Mouse (Mus musculus): ENCODE results near the gene Grm1. TPM values are rescaled to one million over a fixed set of nuclear protein-coding genes. Genes with fewer than 3 reads are reported as not detected.

Grm1 gene
- polyA plus RNA-seq, 1 experiment from 2014 or later = 14.6 TPM

DNA sequence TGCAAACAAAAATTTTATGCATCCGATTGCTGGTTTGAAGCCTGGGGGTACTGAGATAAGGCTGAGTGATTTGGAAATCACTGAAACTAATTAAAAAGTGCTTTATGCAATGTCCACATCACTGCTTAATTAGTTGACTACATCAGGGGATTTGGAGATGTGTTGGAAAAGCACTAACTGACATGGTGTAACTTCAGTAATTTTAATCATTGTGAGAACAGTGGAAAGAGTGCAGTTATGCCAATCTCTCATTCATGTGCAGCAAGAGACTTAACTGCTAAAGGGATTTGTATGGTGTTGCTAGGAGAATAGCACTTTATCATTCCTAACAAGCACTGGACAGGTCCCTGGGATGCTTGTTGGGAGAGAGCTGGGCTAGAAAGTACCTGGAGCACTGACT is 307.3 kb downstream of the Grm1 start:
- H3K27ac ChIP-seq (ENCODE audit: low read depth, low read length) = no peak overlapping the region
- no peak overlapping the region for H3K4me3 ChIP-seq (ENCODE audit: low read length)
- no peaks in the 10 kb centered on the region for H3K9me3 ChIP-seq (ENCODE audit: control insufficient read depth, low read length)
- no peaks in the 10 kb centered on the region for H3K27me3 ChIP-seq (replicated peaks; ENCODE audit: control insufficient read depth, insufficient read depth, low read length)
- H3K4me1 ChIP-seq (ENCODE audit: control insufficient read depth, insufficient read depth, low read depth, low read length) = peaks cover 2% of the 10 kb centered on the region; the same call in 1 of the 2 replicates
- 68% methylated on average over 1 of the region's 1 CpGs for WGBS
- ATAC-seq = peak; percentile 84
- no peaks in the 10 kb centered on the region for H3K36me3 ChIP-seq (ENCODE audit: control insufficient read depth, insufficient read depth, low read length)
- no peak overlapping the region for H3K4me2 ChIP-seq (ENCODE audit: low read length)
- no peak overlapping the region for H3K9ac ChIP-seq (ENCODE audit: low read depth, low read length)

DNA sequence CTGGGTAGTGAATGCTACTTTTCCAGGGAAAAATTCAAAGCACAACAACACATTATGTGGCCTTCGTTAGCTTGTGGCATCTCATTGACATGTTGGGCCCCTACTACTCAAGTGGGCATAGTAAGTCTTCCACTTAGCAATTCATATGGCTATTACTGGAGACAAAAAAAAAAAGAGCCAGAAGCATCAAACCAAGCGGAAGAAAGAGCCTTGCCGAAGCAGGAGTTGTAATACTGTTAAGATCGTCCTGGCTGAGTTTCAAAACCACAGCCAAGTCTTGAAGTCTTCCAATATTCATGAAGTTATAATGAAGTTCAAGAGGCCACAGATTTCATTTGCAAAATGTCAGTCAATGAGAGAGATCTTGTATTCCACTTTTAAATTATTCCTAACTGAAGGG is 319.1 kb downstream of the Grm1 start:
- no peaks in the 10 kb centered on the region for H3K9me3 ChIP-seq (ENCODE audit: control insufficient read depth, low read length)
- WGBS = 51% methylated on average over 4 of the region's 4 CpGs
- H3K4me1 ChIP-seq (ENCODE audit: control insufficient read depth, insufficient read depth, low read depth, low read length) = no peaks in the 10 kb centered on the region
- H3K27me3 ChIP-seq (replicated peaks; ENCODE audit: control insufficient read depth, insufficient read depth, low read length) = no peaks in the 10 kb centered on the region
- no peak for ATAC-seq
- H3K4me2 ChIP-seq (ENCODE audit: low read length) = no peak overlapping the region
- H3K27ac ChIP-seq (ENCODE audit: low read depth, low read length) = no peak overlapping the region
- no peak overlapping the region for H3K4me3 ChIP-seq (ENCODE audit: low read length)
- H3K9ac ChIP-seq (ENCODE audit: low read depth, low read length) = no peak overlapping the region
- H3K36me3 ChIP-seq (ENCODE audit: control insufficient read depth, insufficient read depth, low read length) = no peaks in the 10 kb centered on the region

DNA sequence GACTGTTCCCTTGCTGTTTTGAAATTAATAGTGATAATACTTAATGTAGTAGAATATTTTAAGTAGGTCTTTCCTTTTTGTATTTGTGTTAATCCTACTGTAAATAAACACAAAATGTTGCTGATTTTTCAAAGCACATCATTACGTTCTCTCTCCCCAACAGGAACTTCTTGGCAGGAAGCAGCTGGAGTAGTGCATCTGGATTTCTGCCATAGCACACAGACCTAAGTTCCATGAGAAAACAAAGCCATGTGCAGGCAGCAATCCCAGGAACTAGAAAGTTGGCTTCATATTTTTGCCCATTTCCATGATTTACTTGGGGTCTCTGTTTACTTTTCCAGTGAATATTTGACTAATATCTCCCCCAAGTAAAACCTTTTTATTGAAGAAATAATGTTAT is 320.9 kb downstream of the Grm1 start:
- ATAC-seq = no peak
- Histone ChIP-seq H3K27ac (ENCODE audit: low read depth, low read length) (no peak overlapping the region), H3K4me3 (ENCODE audit: low read length) (no peak overlapping the region), H3K36me3 (ENCODE audit: control insufficient read depth, insufficient read depth, low read length) (no peaks in the 10 kb centered on the region), H3K4me2 (ENCODE audit: low read length) (no peak overlapping the region), H3K9me3 (ENCODE audit: control insufficient read depth, low read length) (no peaks in the 10 kb centered on the region), H3K4me1 (ENCODE audit: control insufficient read depth, insufficient read depth, low read depth, low read length) (no peaks in the 10 kb centered on the region), H3K27me3 (replicated peaks; ENCODE audit: control insufficient read depth, insufficient read depth, low read length) (no peaks in the 10 kb centered on the region), H3K9ac (ENCODE audit: low read depth, low read length) (no peak overlapping the region)
- 50% methylated on average over 1 of the region's 1 CpGs for WGBS

DNA sequence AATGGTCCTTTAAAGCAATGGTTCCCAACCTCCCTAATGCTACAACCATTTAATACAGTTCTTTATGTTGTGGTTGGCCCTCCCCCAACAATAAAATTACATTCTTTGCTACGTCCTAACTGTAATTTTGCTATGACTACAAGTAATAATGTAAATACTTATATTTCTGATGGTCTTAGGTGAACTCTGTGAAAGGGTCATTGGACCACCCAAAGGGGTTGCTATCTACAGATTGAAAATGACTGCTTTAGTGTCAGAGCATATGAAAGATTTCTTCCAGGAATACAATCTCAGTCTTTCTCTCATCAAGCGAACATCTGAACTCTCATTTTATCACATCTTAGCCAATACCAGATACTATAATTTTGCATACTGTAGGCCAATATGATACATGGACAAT is 321.4 kb downstream of the Grm1 start:
- Histone ChIP-seq H3K9me3 (ENCODE audit: control insufficient read depth, low read length) (no peaks in the 10 kb centered on the region), H3K36me3 (ENCODE audit: control insufficient read depth, insufficient read depth, low read length) (no peaks in the 10 kb centered on the region), H3K9ac (ENCODE audit: low read depth, low read length) (no peak overlapping the region), H3K27me3 (replicated peaks; ENCODE audit: control insufficient read depth, insufficient read depth, low read length) (no peaks in the 10 kb centered on the region), H3K4me1 (ENCODE audit: control insufficient read depth, insufficient read depth, low read depth, low read length) (no peaks in the 10 kb centered on the region), H3K4me3 (ENCODE audit: low read length) (no peak overlapping the region), H3K4me2 (ENCODE audit: low read length) (no peak overlapping the region), H3K27ac (ENCODE audit: low read depth, low read length) (no peak overlapping the region)
- no peak for ATAC-seq
- WGBS = 82% methylated on average over 2 of the region's 2 CpGs

DNA sequence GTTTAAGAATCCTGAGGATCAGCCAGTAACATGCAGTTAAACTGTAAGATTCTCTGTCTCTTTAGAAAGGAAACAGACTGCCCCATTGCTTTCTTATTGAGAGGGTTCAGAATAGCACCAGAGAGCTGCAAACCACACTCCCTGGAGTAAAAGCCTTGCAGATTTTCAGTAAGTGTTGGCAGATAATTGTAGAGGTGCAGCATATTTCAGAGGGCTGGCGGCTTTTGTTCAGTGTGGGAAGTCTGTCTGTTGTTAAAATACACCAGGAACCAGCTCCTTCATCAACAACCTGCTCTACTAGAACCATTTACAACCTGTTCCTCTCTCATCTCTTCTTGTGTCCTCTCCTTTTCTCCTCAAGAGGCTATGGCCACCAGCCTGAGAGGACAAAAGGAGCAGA is 331.1 kb downstream of the Grm1 start:
- H3K27ac ChIP-seq (ENCODE audit: low read depth, low read length) = no peak overlapping the region
- WGBS = 89% methylated on average over 1 of the region's 1 CpGs
- no peak for ATAC-seq
- no peaks in the 10 kb centered on the region for H3K9me3 ChIP-seq (ENCODE audit: control insufficient read depth, low read length)
- H3K27me3 ChIP-seq (replicated peaks; ENCODE audit: control insufficient read depth, insufficient read depth, low read length) = no peaks in the 10 kb centered on the region
- H3K4me2 ChIP-seq (ENCODE audit: low read length) = no peak overlapping the region
- no peak overlapping the region for H3K4me3 ChIP-seq (ENCODE audit: low read length)
- H3K9ac ChIP-seq (ENCODE audit: low read depth, low read length) = no peak overlapping the region
- no peaks in the 10 kb centered on the region for H3K4me1 ChIP-seq (ENCODE audit: control insufficient read depth, insufficient read depth, low read depth, low read length)
- no peaks in the 10 kb centered on the region for H3K36me3 ChIP-seq (ENCODE audit: control insufficient read depth, insufficient read depth, low read length)

DNA sequence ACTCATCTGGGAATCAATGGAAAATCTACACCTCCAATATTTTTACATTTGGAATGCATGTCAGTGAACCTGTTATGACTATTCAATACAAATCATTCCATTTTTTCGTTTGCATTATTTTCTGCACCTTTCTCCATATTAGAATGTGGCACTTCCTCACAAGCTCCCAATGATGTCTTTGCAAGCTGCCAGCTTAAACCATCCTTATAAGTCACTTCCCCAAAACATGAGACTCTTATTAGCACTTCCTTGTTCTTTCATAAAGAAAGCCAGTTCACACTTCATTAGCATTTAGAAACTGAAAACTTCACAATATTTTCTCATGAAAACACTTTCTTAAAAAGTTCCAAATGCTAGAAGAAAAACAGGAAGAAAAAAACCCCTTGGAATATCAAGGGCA is 338.1 kb downstream of the Grm1 start:
- H3K9me3 ChIP-seq (ENCODE audit: control insufficient read depth, low read length) = no peaks in the 10 kb centered on the region
- no peak overlapping the region for H3K4me2 ChIP-seq (ENCODE audit: low read length)
- no peaks in the 10 kb centered on the region for H3K4me1 ChIP-seq (ENCODE audit: control insufficient read depth, insufficient read depth, low read depth, low read length)
- 76% methylated on average over 1 of the region's 1 CpGs for WGBS
- H3K9ac ChIP-seq (ENCODE audit: low read depth, low read length) = no peak overlapping the region
- no peak for ATAC-seq
- no peaks in the 10 kb centered on the region for H3K36me3 ChIP-seq (ENCODE audit: control insufficient read depth, insufficient read depth, low read length)
- H3K27me3 ChIP-seq (replicated peaks; ENCODE audit: control insufficient read depth, insufficient read depth, low read length) = no peaks in the 10 kb centered on the region
- H3K27ac ChIP-seq (ENCODE audit: low read depth, low read length) = no peak overlapping the region
- H3K4me3 ChIP-seq (ENCODE audit: low read length) = no peak overlapping the region

DNA sequence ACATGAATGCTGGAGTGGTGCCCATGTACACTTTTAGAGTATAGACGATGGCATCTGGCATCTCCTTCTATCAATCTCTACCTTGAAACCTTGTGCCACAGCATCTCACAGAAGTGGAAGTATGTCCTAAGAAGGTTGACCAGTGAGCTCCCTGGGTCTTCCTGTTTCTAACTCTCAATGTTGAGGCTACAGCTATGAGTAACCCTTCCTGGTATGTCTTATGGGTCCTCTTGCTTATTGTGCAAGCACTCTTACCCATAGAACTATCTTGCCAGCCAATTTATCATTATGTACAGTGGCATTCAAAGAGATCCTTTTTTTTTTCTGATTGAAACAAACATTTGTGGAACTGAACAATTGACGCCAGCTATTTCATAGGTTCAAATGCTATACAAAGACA is 340.0 kb downstream of the Grm1 start:
- no peak for ATAC-seq
- Histone ChIP-seq H3K36me3 (ENCODE audit: control insufficient read depth, insufficient read depth, low read length) (no peaks in the 10 kb centered on the region), H3K27ac (ENCODE audit: low read depth, low read length) (no peak overlapping the region), H3K4me1 (ENCODE audit: control insufficient read depth, insufficient read depth, low read depth, low read length) (no peaks in the 10 kb centered on the region), H3K4me3 (ENCODE audit: low read length) (no peak overlapping the region), H3K9me3 (ENCODE audit: control insufficient read depth, low read length) (no peaks in the 10 kb centered on the region), H3K9ac (ENCODE audit: low read depth, low read length) (no peak overlapping the region), H3K4me2 (ENCODE audit: low read length) (no peak overlapping the region), H3K27me3 (replicated peaks; ENCODE audit: control insufficient read depth, insufficient read depth, low read length) (no peaks in the 10 kb centered on the region)
- 91% methylated on average over 2 of the region's 2 CpGs for WGBS

DNA sequence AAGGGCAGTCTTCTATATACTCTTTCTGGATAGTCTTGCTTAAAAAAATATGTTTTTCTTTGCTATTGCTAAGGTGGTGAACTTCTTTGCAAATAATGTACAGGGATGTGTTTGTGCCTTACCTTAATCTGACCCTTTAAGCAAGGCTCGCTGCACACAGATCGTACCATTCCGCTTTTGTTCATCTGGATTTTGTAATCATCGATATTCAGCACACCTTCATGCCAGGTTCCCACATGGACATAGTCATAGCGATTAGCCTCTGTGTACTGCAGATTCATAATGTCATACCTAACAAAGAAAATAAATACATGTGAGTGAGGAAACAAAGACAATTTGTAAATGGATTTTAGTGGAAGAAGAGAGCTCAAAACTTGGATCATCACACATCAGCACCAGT is 340.8 kb downstream of the Grm1 start:
- H3K36me3 ChIP-seq (ENCODE audit: control insufficient read depth, insufficient read depth, low read length) = no peaks in the 10 kb centered on the region
- no peaks in the 10 kb centered on the region for H3K9me3 ChIP-seq (ENCODE audit: control insufficient read depth, low read length)
- no peak overlapping the region for H3K4me3 ChIP-seq (ENCODE audit: low read length)
- H3K27ac ChIP-seq (ENCODE audit: low read depth, low read length) = no peak overlapping the region
- H3K4me1 ChIP-seq (ENCODE audit: control insufficient read depth, insufficient read depth, low read depth, low read length) = no peaks in the 10 kb centered on the region
- WGBS = 97% methylated on average over 5 of the region's 5 CpGs
- ATAC-seq = no peak
- H3K4me2 ChIP-seq (ENCODE audit: low read length) = no peak overlapping the region
- H3K9ac ChIP-seq (ENCODE audit: low read depth, low read length) = no peak overlapping the region
- H3K27me3 ChIP-seq (replicated peaks; ENCODE audit: control insufficient read depth, insufficient read depth, low read length) = no peaks in the 10 kb centered on the region

DNA sequence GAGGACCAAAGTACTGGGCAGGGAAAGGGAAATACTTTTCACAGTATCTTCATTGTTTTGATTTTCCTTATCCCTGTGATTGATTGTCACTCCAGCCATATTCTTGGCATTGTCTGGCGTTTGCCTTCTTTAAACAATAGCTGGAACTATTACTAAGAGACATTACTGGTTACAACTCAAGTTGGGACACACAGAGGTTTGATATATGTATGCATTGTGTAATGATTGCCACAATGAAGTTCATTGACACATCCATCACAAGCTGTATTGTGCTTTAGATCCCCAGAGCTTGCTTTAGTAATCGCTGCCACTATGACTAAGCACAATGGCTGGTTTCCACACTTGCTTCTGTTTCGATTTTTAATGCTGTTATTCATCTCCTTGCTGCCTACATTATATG is 341.4 kb downstream of the Grm1 start:
- H3K27ac ChIP-seq (ENCODE audit: low read depth, low read length) = no peak overlapping the region
- whole genome bisulfite sequencing = 63% methylated on average over 3 of the region's 3 CpGs
- no peaks in the 10 kb centered on the region for H3K27me3 ChIP-seq (replicated peaks; ENCODE audit: control insufficient read depth, insufficient read depth, low read length)
- no peaks in the 10 kb centered on the region for H3K9me3 ChIP-seq (ENCODE audit: control insufficient read depth, low read length)
- ATAC-seq = no peak
- H3K36me3 ChIP-seq (ENCODE audit: control insufficient read depth, insufficient read depth, low read length) = no peaks in the 10 kb centered on the region
- H3K4me2 ChIP-seq (ENCODE audit: low read length) = no peak overlapping the region
- no peaks in the 10 kb centered on the region for H3K4me1 ChIP-seq (ENCODE audit: control insufficient read depth, insufficient read depth, low read depth, low read length)
- no peak overlapping the region for H3K4me3 ChIP-seq (ENCODE audit: low read length)
- no peak overlapping the region for H3K9ac ChIP-seq (ENCODE audit: low read depth, low read length)

DNA sequence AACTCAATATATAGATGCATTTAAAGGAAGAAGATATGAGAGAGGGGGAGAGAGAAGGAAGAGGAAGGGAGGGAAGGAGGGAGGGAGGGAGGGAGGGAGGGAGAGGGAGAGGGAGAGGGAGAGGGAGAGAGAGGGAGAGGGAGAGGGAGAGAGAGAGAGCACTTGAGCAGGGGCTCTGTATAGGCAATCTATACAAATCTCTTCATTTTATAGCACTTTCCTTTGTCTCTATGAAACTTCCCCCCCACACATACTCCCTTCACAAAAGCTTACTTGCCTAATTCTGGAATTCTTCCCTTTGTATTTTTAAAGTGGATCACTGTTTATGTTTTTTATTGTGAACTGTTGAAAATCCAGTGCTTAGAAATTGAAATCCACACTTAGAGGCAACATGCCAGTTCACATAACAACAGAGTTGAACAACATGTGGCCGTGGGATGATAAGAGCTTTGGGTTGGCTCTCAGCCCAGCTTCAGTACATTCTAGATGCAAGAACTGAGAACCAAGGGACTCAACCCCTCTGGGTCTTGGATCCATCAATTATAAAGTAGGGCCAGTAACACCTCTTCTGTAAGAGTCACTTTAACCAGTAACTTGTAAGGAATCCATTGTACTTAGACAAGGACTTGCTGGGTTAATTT is 345.0 kb downstream of the Grm1 start:
- Histone ChIP-seq H3K36me3 (ENCODE audit: control insufficient read depth, insufficient read depth, low read length) (no peaks in the 10 kb centered on the region), H3K4me1 (ENCODE audit: control insufficient read depth, insufficient read depth, low read depth, low read length) (no peaks in the 10 kb centered on the region), H3K27me3 (replicated peaks; ENCODE audit: control insufficient read depth, insufficient read depth, low read length) (no peaks in the 10 kb centered on the region; the same call in 1 of the 2 replicates), H3K9me3 (ENCODE audit: control insufficient read depth, low read length) (no peaks in the 10 kb centered on the region), H3K4me3 (ENCODE audit: low read length) (no peak overlapping the region), H3K27ac (ENCODE audit: low read depth, low read length) (no peak overlapping the region), H3K9ac (ENCODE audit: low read depth, low read length) (no peak overlapping the region), H3K4me2 (ENCODE audit: low read length) (no peak overlapping the region)
- WGBS = 32% methylated on average over 1 of the region's 1 CpGs
- no peak for ATAC-seq

Measured in hindbrain, embryonic 16.5 days (tissue).